Mouse (Mus musculus) adrenal gland, adult 8-10 months (tissue): Measurements from ENCODE around the gene Art3. TPM values are rescaled to one million over a fixed set of nuclear protein-coding genes. Genes with fewer than 3 reads are reported as not detected.

Experiments
- DNase-seq: peaks from one replicate; pipeline ENCODE4 v3.0.0; 2022
- total RNA-seq, 4 experiments: library from RNA; stranded (reverse); gene quantifications; 2 replicates each; pipeline ENCODE4 v1.2.4; 2022

The Art3 gene
- total RNA-seq, 4 experiments from 2014 or later, result 38.9 to 87.1 (median 64.7) TPM

GRCm38 (mm10) chr5:92340606-92341005 lies 9.0 kb downstream of the Art3 start:
- DNase-seq, result no peak

- DNase-seq, result no peak
Observed at GRCm38 (mm10) chr5:92345006-92345405, 13.4 kb downstream of the Art3 start.

- peak; percentile 57 for DNase-seq
Observed at GRCm38 (mm10) chr5:92348794-92349413, 17.3 kb downstream of the Art3 start, which contains the start of gene Cxcl10. TSS of gene Cxcl10 (minus strand) at chr5:92348889.

- no peak for DNase-seq
Observed at GRCm38 (mm10) chr5:92349731-92350130, 18.1 kb downstream of the Art3 start.

GRCm38 (mm10) chr5:92352716-92353115 lies 21.1 kb downstream of the Art3 start:
- peak; percentile 31 for DNase-seq

GRCm38 (mm10) chr5:92353517-92353916 lies 21.9 kb downstream of the Art3 start:
- DNase-seq, result peak; percentile 64

GRCm38 (mm10) chr5:92358033-92358432 lies 26.4 kb downstream of the Art3 start:
- no peak for DNase-seq

- no peak for DNase-seq
Observed at GRCm38 (mm10) chr5:92358767-92359455, 27.3 kb downstream of the Art3 start.

GRCm38 (mm10) chr5:92363179-92363578 lies 31.6 kb downstream of the Art3 start:
- no peak for DNase-seq

- DNase-seq, result no peak
Observed at GRCm38 (mm10) chr5:92364011-92364410, 32.4 kb downstream of the Art3 start.

- no peak for DNase-seq
Observed at GRCm38 (mm10) chr5:92365146-92365705, 33.6 kb downstream of the Art3 start.

- DNase-seq, result no peak
Observed at GRCm38 (mm10) chr5:92366565-92366964, 34.9 kb downstream of the Art3 start.

GRCm38 (mm10) chr5:92368392-92368791 lies 36.8 kb downstream of the Art3 start:
- DNase-seq, result no peak

- DNase-seq, result no peak
Observed at GRCm38 (mm10) chr5:92369151-92369994, 37.7 kb downstream of the Art3 start.

- DNase-seq, result no peak
Observed at GRCm38 (mm10) chr5:92370392-92370791, 38.8 kb downstream of the Art3 start.

- no peak for DNase-seq
Observed at GRCm38 (mm10) chr5:92370891-92371290, 39.3 kb downstream of the Art3 start.

GRCm38 (mm10) chr5:92371361-92371976 lies 39.8 kb downstream of the Art3 start:
- DNase-seq, result no peak

- DNase-seq, result no peak
Observed at GRCm38 (mm10) chr5:92372605-92373004, 41.0 kb downstream of the Art3 start.

GRCm38 (mm10) chr5:92374721-92375142 lies 43.1 kb downstream of the Art3 start:
- DNase-seq, result peak; percentile 66

GRCm38 (mm10) chr5:92375368-92375767 lies 43.7 kb downstream of the Art3 start:
- DNase-seq, result no peak

GRCm38 (mm10) chr5:92376795-92377405 lies 45.3 kb downstream of the Art3 start:
- no peak for DNase-seq
